Mouse (Mus musculus) T-cell, adult 2 months (primary cell): ENCODE results near the gene Ghrhr.

Experiments used
- DNase-seq: peaks from one replicate; pipeline ENCODE4 v3.0.0; 2022; ENCODE audit warnings: low spot score

Ghrhr gene

DNA sequence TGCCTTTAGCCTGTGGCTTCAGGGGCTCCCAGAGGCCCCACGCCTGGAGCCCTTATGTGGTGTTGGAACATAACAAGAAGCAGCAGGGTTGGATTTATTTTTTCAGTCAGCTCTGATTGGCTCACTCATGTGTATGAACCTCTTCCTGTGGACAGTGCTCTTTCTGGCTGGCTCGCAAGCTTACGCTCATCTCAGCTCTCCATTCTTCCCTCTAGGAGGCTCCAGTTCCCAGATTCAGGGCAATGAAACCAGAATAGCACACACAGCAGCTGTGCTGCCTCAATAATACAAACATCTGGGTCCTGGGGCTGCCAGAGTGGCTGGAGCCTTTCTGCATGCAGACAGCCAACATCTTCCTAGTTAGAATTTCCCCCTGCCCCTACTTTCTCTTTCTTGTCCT is 20.1 kb downstream of the Ghrhr start:
- no peak for DNase-seq

GRCm38 (mm10) chr6:55396622-55397041 is 20.5 kb downstream of the Ghrhr start:
- DNase-seq: no peak

DNA sequence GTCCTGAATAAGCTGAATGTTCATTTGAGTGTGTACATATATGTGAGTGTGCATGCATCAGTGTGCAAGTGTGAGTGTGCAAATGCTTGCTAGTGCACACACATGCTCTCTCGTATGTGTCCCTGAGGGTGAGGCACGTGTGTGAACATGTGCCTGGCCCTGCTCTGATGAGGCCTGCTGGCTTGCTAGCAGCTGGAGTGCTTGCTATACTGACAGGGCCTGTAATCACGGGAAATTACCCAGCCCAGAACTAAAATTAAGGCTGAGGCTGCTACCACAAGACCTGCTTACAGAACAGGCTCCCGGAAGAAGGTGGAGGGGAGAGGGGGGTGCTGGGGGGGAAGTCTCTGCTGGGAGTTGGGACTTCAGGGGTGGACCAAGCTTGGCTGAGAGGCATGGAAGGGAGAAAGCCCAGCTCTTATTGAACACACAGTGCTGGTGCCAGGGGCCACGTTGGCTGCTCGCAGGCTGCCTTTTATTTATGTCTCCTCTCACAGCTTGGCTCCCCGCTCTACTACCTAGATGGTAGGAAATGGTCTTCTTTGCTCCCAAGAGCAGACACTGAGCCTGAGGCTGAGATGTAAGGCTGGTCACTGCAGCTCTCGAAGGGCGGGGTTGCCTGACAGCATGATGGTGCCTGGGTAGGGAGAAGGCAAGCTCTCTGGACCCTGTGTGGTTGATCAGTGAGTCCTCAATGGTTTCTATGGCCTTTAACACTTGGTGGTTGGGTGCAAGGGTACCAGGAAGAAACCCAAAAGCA is 23.0 kb downstream of the Ghrhr start:
- DNase-seq: no peak

- DNase-seq: no peak
Observed at GRCm38 (mm10) chr6:55399910-55400309, 23.8 kb downstream of the Ghrhr start.

DNA sequence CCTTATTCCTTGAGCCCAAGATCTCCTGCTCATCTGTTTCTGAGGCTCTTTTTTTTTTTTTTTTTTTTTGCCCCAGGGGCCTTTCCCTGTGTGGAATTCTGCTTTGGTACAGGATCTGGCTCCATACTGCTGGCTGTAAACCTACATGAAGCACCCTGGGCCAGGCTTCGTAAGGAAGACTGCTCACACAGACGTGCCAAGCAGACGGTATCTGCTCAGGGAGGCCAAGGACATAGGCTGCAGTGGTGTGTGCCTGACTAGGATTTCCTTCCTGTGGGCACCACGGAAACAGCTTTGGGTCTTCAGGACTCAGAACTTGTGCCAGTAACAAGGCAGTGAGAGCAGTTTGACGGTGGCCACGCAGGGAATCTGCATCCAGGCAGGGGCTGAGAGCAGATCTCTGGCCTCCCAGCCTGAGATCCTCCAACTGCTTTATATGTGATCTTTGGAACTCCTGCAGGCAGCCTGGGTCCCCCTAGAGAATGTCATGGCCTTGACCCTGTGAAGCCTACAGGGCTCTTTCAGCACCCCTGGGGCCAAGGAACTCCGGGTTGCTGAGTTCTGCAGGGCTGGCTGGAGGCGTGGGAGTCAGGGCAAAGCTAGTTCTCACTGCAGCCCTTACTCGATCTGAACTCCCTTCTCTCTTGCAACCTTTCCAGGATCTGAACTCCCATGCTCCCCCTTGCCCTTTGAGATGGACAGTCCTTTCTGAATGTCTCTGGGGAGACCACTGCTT is 26.1 kb downstream of the Ghrhr start:
- DNase-seq: no peak

- DNase-seq: no peak
Observed at GRCm38 (mm10) chr6:55403411-55404309, 27.6 kb downstream of the Ghrhr start.

GRCm38 (mm10) chr6:55404421-55404990 is 28.4 kb downstream of the Ghrhr start:
- DNase-seq: no peak

DNA sequence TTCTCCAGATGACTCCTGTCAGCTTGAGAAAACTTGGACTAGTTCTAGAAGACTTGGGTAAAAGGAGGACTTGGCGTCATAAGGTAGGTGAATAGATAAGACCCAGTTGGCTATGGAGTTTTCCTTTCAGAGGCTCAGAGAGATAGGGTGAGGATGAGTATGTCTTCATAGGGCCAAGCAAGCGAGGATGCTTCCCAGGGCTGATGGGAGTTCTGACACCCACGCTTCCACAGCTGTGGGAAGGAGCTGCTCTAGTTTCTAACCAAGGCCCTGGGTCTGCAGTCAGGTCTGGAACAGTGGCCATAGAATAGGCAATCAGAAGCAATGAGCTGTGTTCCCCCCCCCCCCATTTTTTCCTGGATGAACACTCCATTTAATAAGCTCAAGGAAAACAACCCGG is 31.2 kb downstream of the Ghrhr start:
- DNase-seq: no peak

GRCm38 (mm10) chr6:55410119-55410775 is 34.2 kb downstream of the Ghrhr start:
- no peak for DNase-seq

- DNase-seq: no peak
Observed at GRCm38 (mm10) chr6:55410977-55411376, 34.9 kb downstream of the Ghrhr start.

DNA sequence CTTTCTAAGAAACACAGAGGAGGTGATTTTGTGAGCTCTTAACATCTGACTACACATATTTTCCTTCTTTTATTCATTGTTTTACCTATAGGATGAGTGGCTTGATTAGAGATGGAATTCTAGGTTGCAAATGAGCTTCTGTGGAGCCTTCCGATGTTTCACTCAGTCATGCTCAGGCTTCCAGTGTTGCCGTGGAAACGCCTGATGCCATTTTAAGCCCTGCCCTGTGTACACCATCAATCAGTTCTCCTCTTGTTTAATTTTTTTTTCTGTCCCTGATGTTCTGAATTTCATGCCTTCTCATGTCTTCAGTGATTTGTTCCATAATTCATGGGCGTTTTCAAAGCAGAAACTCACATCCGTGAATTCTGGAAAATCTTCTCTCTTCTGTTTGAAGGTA is 40.1 kb downstream of the Ghrhr start:
- DNase-seq: no peak

GRCm38 (mm10) chr6:55418746-55419410 is 42.8 kb downstream of the Ghrhr start:
- DNase-seq: no peak

DNA sequence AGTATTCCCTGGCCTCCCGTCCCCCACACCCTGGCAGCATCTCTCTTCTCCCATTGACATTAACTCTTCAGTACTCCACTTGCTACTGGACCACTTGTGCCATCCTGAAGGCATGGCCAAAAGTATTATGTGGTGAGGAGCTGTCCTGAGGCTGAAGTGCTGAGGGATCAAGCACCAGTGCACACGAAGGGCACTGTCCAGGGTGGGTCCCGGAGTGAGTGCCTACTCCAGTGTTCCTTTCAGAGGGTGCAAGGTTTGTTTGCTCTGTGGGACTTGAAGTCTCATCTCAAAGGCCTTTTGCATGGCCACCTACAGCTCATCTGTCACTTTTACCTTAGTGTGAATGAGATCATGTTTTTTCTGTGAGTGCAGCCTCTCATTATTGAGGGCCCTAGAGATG is 44.3 kb downstream of the Ghrhr start:
- no peak for DNase-seq

GRCm38 (mm10) chr6:55420869-55421361 is 44.8 kb downstream of the Ghrhr start:
- no peak for DNase-seq

- no peak for DNase-seq
Observed at GRCm38 (mm10) chr6:55432121-55432520, 56.0 kb downstream of the Ghrhr start.

DNA sequence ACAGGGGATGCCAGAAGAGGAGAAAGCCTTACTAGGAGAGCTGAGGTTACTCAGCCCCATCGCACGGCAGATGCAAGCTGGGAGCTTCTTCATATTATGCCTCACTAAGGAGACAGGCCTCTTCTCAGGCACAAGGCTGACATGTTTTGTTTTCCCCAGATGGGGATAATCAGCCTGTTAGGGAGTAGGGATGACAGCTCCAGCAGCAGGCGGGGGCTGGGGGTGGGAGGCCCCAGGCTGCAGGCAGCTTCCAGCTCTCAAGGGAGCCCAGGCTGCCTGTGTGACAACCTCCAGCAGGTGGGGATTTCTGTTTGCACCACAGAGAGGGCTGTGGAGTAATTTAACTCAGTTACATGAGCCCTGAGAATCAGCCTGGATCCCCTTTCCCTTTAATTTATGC is 58.3 kb downstream of the Ghrhr start:
- DNase-seq: no peak

- DNase-seq: no peak
Observed at GRCm38 (mm10) chr6:55435266-55436159, 59.4 kb downstream of the Ghrhr start.

GRCm38 (mm10) chr6:55437919-55438318 is 61.8 kb downstream of the Ghrhr start:
- DNase-seq: no peak
